Mouse (Mus musculus) liver, adult 2 months (tissue): ENCODE results near the gene Syt17.

Experiments
- CTCF ChIP-seq: fragments of 200-500 bp; IDR thresholded peaks from 2 replicates; pipeline ENCODE4 v1.5.1; 2011; ENCODE audit warnings: low read depth, low read length, control low read depth
- POLR2A ChIP-seq: fragments of 200-500 bp; IDR thresholded peaks from 2 replicates; pipeline ENCODE4 v1.6.1; 2011; ENCODE audit warnings: low read length, control low read depth; ENCODE audit not compliant: insufficient read depth; ENCODE audit errors: extremely low read depth

- no peak for TF ChIP-seq CTCF
- no peak for TF ChIP-seq POLR2A
These were observed 24.9 kb upstream of the Syt17 start for GRCm38 (mm10) chr7:118472886-118473285.
